Mouse (Mus musculus) right cerebral cortex, postnatal 14 days (tissue): ENCODE measurements around the gene Pcdh10.

Source experiments
- DNase-seq: peaks from one replicate; pipeline ENCODE4 v3.0.0; 2022

The Pcdh10 gene

DNA sequence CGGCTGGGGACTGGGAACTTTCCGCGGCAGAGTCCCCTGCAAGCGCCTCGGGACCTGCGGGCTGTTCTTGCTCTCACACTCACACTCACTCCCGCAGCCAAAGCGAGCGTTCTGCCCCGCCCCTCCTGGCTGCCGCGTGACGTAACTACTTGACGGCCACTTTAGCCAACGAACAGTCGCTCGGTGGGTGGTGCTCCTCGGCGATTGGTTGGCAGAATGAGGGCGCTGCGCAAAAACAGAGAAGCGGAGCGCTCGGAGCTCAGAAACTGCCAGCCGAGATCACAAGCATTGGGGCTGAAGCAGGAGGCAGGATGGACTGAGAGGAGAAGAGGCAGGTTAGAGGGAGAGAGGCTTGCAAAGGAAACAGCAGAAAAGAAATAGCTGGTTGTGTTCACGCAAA, at the start of gene Pcdh10:
Gene Pcdh10 (plus strand): TSS at position 254 of the 400 bp plus-strand sequence.
- peak; percentile 97 for DNase-seq

DNA sequence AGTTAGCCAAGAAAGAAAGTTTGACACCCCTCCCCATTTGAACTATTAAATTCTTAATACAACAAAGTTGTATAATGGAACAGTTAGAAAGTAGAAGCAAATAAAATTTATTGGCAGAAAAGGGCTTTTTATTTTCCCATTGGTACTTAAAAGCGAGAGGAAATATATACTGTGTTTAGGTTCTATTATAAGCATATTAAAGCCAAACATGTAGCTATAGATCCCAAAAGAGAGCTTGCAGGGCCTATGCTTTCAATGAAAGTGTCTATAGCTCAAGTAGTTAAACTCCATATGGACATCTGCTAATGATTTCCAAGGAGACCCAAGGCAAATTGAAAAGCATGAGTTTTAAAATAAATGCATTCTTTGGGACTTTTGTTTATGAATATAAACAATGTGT, 22.3 kb upstream of the Pcdh10 start:
- DNase-seq: no peak

DNA sequence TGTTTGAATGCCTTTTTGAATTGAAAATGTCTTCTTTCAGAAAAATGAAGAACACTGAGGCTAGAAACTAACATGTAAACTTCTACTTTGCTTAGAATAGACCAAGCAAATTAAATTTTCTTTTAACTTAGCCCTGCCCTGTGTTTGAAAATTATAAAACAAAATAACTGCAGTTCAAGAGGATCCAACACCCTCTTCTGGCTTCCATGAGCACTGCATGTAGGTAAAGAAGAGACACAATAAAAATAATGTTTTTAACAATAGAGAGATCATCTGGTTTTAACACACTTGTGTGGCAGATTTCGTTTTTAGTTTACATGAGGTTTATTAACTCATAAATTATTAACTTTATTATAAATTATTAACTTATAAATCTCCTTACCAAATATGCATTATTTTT, 9.2 kb upstream of the Pcdh10 start:
- no peak for DNase-seq

DNA sequence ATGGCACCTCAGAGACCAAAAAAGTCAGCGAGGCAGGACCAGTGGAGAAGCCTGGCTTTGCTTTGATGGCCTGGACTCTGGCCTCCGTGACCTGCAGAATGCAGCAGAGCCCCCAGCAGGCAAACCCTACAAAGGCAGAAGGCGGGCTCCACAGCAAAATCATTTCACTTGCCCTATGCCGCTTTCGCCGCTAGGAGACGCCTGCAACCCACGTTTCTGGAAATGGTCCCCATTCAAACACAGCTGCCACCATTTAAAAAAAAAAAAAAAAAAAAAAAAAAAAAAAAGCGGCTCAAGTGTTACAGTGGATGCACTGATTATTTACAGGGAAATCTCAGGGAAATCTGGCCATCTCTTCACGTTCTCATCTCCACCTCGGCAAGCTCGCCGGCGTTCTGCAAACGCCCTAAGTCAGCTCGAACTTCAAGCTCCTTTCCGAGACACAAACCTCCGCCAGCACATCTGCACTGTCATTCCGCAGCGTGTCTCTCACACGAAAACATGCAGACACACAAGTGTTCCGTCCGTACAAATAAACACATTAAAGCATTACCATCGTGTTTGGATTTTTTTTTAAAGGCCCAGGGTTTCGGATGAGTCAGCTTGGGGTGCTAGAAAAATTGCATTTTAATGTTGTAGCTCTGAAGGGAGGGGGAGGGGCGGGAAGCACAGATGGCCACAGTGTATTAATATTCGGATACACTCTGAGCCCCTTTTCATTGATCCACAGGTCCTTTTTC, 2.3 kb upstream of the Pcdh10 start:
- DNase-seq: peak; percentile 81

DNA sequence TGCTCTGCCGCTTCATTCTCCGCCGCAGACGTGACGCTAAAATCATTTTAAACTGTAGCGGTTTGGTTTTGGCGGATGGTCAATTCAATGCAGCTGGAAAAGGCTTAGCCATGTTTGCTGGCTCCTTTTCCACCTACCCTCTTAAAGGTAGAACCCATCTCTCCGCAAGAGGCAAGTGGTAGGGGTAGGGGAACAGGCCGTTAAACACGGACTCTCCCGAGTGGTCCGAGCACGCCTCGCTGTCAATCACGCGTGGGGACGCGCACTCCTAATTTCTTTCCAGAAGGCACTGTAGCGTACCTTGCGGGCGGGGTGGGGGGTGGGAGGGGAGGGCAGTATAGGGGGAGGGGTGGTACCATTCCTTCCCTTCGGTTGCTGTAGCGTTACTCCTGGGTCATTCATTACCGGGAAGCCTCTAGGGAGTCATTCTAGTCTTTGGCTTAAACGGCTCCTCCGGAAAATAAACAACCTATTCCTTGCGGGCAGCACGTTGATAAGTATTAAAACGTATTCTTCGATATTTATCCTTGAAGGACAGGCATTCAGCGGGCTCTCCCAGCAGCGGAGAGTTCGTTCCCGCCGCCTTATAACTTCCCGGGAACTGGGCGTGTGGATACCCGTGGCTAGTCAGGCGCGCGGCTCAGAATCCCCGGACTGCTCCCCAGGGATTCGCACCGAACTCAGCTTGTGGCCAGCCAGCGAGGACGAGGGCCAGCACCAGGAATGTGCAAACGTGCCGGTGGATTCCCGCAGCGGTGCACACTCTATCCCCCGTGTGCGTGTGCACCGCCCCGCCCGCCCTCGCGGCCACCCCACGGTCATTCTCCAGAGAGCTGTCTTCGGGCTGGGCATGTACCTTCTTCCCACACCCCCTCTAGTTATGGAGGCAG, 1.5 kb upstream of the Pcdh10 start:
- peak; percentile 56 for DNase-seq

DNA sequence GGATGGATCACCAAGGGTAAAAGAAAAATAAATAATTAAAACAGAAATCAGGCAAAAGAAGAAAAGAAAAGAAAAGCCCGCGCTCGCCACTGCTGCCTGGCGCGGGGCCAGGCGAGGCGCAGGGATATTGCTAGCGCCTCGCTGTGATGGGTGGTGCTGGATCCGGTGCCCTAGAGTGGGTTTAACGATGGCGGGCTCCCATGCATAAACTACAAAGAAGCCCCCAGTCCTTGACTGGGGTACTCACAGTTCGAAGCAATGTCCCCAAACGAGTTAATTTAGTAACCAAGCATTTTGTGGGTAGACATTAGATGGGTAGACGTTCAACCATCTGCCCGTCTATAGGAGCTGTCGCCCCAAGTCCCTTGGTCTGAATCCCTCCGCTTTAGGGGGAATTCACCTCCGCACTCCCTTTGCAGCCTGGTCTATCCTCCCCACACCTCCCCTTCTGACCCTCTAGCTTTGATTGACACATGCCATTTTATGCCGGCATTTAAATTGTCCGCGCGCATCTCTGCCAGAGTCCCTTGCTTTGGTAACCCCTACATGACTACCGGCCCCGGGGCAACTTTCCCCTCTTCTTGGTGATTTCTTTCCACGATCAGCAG, 703 bp upstream of the Pcdh10 start:
- DNase-seq: peak; percentile 66

DNA sequence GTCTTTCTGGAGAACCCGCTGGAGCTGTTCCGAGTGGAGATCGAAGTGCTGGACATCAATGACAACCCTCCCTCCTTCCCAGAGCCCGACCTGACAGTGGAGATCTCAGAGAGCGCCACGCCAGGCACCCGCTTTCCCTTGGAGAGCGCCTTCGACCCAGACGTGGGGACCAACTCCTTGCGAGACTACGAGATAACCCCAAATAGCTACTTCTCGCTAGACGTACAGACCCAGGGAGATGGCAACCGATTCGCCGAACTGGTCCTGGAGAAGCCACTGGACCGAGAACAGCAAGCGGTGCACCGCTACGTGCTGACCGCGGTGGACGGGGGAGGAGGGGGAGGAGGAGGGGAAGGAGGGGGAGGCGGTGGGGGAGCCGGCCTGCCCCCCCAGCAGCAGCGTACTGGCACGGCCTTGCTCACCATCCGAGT, 1.4 kb downstream of the Pcdh10 start:
- DNase-seq: peak; percentile 28

DNA sequence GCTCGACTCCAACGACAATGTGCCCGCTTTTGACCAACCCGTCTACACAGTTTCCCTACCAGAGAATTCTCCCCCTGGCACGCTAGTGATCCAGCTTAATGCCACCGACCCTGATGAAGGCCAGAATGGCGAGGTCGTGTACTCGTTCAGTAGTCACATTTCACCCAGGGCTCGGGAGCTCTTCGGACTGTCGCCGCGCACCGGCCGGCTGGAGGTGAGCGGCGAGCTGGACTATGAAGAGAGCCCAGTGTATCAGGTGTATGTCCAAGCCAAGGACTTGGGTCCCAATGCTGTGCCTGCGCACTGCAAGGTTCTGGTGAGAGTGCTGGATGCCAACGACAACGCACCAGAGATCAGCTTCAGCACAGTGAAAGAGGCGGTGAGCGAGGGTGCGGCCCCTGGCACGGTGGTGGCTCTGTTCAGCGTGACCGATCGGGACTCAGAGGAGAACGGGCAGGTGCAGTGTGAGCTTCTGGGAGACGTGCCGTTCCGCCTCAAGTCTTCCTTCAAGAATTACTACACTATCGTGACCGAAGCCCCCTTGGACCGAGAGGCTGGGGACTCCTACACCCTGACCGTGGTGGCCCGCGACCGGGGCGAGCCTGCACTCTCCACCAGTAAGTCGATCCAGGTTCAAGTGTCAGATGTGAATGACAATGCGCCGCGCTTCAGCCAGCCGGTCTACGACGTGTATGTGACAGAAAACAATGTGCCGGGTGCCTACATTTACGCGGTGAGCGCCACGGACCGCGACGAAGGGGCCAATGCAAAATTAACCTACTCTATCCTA, 2.0 kb downstream of the Pcdh10 start:
- DNase-seq: peak; percentile 41

DNA sequence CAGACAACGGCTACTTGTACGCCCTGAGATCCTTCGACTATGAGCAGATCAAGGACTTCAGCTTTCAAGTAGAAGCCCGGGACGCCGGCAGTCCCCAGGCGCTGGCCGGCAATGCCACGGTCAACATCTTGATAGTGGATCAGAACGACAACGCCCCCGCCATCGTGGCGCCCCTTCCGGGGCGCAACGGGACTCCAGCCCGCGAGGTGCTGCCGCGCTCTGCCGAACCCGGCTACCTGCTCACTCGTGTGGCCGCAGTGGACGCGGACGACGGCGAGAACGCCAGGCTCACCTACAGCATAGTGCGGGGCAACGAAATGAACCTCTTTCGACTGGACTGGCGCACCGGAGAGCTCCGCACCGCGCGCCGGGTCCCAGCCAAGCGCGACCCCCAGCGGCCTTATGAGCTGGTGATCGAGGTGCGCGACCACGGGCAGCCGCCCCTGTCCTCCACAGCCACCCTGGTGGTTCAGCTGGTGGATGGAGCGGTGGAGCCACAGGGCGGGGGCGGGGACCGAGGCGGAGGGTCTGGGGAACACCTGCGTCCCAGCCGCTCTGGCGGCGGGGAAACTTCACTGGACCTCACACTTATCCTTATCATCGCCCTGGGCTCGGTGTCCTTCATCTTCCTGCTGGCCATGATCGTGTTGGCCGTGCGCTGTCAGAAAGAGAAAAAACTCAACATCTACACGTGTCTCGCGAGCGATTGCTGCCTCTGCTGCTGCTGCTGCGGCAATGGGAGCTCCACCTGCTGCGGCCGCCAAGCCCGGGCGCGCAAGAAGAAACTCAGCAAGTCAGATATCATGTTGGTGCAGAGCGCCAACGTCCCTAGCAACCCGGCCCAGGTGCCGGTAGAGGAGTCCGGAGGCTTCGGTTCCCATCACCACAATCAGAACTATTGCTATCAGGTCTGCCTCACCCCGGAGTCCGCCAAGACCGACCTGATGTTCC, 2.9 kb downstream of the Pcdh10 start:
- DNase-seq: peak; percentile 53

DNA sequence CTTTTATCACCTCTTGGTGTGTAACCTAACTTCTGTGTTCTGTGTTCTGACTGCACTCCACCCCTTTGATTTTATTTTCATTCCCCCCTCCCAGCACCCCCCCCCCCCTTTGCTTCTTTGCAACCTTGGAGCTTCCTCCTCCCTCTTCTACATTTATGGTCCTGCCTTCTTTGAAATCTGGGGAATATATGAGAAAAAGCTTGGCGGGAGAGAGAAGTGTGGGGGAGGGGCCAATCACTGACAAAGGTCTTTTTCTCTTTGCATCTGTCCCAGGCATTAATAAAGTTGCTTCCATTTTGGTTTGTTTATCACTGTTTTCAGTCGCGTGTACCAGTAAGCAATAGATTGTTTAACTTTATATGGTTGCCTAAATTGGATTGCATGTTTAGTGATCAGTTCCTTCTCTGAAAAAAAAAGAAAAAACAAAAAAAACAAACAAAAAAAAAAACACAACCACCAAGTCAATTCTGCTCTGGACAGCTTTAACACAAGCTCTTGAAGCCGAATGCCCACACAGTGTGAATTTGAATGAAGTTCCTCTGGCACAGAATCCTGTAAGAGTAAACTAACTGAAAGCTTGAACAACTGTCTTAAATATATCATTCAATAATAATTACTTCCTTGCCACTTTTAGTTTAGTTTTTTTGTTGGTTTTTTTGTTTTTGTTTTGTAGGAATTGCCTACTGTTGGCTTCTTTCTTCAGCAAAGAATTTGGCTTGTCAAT, 4.0 kb downstream of the Pcdh10 start:
- peak; percentile 12 for DNase-seq

DNA sequence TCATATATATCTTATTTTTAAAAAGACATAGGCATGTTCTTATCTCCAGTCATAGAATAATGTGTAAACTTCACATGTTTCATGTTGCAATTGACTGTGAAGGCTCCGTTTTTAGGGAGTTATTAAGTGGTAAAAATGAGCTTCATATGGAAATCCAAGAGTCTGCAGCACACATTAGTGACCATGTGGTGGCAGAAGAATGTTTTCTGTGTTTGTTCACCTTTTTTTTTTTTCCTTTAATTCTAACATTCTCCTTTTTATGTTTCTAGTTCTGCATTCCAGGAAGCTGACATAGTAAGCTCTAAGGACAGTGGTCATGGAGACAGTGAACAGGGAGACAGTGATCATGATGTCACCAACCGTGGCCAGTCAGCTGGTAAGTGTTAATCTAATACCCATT, 5.6 kb downstream of the Pcdh10 start:
- DNase-seq: no peak

DNA sequence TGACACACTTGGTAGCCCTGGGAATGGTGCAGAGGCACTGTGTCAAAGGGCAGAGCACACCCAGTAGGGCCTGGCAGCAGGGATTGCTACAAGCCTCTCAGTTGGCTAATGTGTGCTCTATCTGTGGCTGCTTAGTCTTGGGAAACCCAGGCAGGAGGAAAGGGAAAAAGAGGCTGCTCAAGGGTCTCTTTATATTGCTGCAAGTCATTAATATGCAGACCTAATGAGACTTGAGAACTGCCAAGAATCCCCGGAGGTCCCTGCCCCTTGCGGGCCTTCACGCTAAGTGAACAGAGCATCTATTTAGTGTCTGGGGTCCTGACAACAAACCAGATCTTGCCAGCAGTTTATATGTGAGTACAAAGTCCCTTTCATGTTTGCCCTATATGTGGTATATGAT, 6.8 kb downstream of the Pcdh10 start:
- DNase-seq: no peak

DNA sequence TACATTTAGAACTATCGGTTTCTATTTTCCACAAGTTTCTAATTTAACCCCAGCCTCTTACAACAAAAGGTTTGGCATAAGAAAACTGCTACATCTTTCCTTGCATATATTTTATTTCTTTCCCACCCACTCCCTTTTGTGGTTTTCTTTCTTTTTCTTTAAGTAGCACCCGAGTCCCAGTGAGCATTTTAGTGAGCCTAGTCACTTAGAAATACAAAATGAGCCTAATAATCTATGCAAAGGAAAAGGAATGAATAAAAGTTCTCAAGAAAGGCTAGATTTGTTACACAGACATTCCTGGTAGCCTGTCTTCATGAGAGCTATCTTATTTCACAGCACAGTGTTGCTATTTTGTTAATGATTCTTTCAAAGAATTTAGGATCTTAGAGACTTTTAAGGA, 7.3 kb downstream of the Pcdh10 start:
- no peak for DNase-seq

DNA sequence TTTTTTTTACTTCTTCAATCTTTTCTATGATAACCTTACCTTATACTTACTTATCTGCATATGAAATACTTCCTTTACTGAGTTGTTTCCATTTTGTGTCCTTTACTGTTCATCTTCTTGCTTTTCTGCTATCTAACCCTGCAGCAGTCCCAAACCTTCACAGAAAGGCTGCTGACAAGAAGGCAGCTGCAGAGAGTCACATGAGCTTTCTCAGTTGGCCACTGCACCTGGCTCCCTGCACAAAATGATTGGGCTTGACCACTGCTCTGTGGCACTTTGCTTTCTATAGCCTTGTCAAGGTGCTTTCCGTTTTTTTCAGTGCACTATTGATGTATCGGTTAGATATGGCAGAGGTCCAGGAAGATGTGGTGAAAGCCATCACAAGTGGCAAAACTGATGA, 8.3 kb downstream of the Pcdh10 start:
- DNase-seq: no peak

DNA sequence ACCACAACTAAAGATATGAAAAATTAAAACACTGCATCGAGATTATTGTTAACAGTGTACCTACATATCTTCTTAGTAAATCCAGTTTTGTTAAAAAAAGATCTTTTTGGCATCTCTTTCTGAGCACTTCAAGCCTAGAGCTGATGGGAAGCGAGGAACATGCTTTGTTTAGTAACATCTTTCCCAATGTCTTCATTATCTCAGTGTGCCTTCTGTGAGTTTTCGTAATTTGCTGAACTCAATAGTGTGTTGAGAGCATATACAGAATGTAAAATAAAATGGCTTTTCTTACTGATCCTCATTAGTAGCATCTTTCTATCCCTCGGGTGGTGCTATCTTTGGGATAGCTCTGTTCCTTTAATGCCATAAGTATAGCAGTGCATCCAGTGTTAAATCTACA, 18.9 kb downstream of the Pcdh10 start:
- DNase-seq: no peak

DNA sequence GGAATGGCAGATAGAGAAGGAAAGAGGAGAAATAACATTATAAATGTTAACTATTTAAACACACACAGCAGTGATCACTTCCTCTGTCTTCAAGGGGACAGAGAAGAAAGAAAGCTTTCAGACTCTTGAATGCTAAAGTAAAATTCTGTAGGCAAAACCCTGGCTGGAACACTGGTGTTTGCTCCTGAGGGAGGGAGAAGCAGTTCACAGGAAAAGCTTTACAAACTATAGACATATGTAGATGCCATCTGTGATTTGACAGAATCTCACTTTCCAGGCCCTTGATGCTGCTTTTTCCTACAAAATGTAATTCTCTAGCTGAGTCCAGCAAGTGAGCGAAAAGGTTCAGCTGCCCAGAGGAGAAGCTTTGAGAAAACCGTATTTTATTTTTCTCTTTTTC, 25.0 kb downstream of the Pcdh10 start:
- DNase-seq: no peak

DNA sequence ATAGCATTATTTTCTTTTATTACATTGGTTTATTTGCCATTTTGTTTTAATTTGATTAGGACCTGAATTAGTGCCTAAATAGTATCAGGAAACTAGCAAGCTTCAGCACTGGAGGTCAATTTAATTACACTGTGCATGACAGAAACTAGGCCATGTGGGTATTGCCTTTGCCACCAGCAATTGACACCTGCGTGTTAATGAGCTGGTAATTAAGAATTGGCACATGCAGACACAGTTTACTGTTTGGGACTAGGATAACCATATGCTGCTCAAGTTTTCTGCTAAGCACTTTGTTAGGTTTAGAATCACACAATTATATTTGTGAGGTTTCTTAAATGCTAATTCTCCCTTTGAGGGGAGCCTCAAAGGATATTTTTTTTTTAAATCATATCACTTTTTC, 53.5 kb downstream of the Pcdh10 start:
- no peak for DNase-seq

DNA sequence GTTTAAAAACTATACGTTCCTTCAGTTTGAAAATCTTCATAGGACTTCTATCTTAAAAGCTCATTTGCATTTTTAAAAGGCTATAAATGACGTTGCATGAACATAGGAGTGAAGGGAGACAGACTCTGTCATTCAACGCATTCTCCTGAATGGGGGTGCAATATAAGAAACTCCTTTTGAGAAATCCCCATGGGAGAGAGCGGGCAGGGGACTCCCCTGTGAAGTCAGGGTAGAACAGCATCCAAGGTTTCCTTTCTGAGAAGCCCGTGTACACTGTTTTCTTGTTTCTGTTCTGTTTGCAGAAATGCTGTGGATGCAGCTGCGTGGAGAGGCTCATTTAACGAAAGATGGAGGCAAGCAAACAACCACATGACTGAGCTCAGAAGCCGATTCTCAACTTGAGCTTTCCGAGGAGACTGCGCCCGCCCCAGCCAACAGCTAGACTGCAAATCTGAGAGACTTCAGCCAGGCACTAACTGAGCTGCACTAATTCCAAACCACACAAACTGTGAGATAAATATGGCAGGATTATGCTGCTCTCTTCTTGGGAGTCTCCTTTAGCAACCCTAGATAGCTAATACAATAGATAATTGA, 54.1 kb downstream of the Pcdh10 start:
- DNase-seq: peak; percentile 10
